ENCODE assay signal across 19 mouse cellular contexts in the genomic region with DNA sequence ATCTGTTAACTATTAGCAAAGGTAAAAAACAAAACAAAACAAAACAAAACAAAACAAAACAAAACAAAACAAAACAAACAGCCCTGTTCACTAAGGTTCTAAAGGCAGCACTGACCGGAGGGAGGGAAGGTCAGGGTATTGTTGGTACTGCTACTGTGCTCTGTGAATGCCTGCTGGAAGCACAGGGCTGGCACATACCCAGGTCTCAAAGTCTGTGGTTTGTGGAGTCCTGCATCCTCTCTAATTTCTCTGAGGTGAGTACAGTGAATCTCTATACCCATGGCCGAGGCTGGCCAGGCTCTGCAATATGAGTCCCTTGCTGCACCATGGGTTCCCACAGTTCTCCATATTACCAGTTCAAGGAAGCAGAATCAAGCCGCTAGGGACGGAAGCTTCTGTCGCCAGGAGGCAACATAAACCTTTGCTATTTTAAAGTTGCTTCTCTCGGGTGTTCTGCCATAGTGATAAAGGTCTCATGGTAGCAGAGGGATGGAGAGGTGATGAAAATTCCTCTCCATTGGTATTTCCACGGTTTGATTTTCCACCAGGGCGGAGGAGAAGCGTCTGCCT. TPM values are rescaled to one million over a fixed set of nuclear protein-coding genes. Genes with fewer than 3 reads are reported as not detected.
DNase-seq lines count a peak whose midpoint lies in the region; TF ChIP-seq lines count a peak whose summit lies in the region.
"Had no signal": no experiment of that assay in that cellular context is flagged by ENCODE, and none has a peak within 500 bp of the region (broad histone marks: within the 10 kb centered on the region; RNA-seq: fewer than 3 reads in every experiment).

No protein-coding gene starts in this region.

- no peak overlapping the region for H3K27ac ChIP-seq in liver, adult 2 months (replicated peaks; ENCODE audit: insufficient read depth, low read depth, low read length)
- H3K27ac ChIP-seq: embryonic facial prominence, embryonic 12.5 days; limb, embryonic 15.5 days had no signal

- H3K9ac ChIP-seq in liver, adult 2 months (ENCODE audit: low read depth, low read length), result no peak overlapping the region
- H3K9ac ChIP-seq: embryonic facial prominence, embryonic 12.5 days; forebrain, postnatal 0 days; limb, embryonic 15.5 days; midbrain, embryonic 15.5 days had no signal

- H3K4me3 ChIP-seq in liver, adult 2 months (ENCODE audit: insufficient read depth, low read depth, low read length), result no peak overlapping the region
- H3K4me3 ChIP-seq: embryonic facial prominence, embryonic 12.5 days; limb, embryonic 15.5 days; megakaryocyte, embryonic 14.5 days; midbrain, embryonic 15.5 days had no signal

- TF ChIP-seq POLR2A in liver, adult 2 months (IDR thresholded peaks at IDR 0.05; ENCODE audit: extremely low read depth, insufficient read depth, low read length), result no peak

- H3K36me3 ChIP-seq in liver, adult 2 months (ENCODE audit: control insufficient read depth, insufficient read depth, low read length), result no peaks in the 10 kb centered on the region
- H3K36me3 ChIP-seq: embryonic facial prominence, embryonic 12.5 days; limb, embryonic 15.5 days; midbrain, embryonic 15.5 days had no signal

- no peak for TF ChIP-seq CTCF in liver, adult 2 months (IDR thresholded peaks at IDR 0.05; ENCODE audit: low read depth, low read length)

- no peaks in the 10 kb centered on the region for H3K79me2 ChIP-seq in liver, adult 2 months (ENCODE audit: control insufficient read depth, insufficient read depth, low read length)

- WGBS in liver, adult 2 months, result 81% methylated on average over 9 of the region's 9 CpGs

- DNase-seq in heart, adult 11 months, result peak; percentile 81
- DNase-seq in heart, adult 8-10 months (ENCODE audit: low spot score), result no peak
- peak; percentile 41 for DNase-seq in liver, adult 2 months (ENCODE audit: extremely low read depth, low read depth, low spot score)
- DNase-seq in liver, result no peak
- peak; percentile 56 for DNase-seq in kidney, adult 18-20 months
- peak; percentile 62 for DNase-seq in kidney, postnatal 14 days
- DNase-seq in ovary, postnatal 36 days (ENCODE audit: low spot score), result no peak
- DNase-seq in testis, postnatal 14 days (ENCODE audit: low spot score), result no peak
- DNase-seq: adrenal gland, postnatal 10 days; cerebellum, adult 11-12 months; cerebellum, postnatal 36 days; gastrocnemius, postnatal 10 days; lung, adult 18-20 months; thymus, adult 18-20 months had no signal

- H3K4me1 ChIP-seq in liver, adult 2 months (ENCODE audit: control insufficient read depth, insufficient read depth, low read length), result no peaks in the 10 kb centered on the region
- H3K4me1 ChIP-seq: megakaryocyte, embryonic 14.5 days had no signal

- H3K27me3 ChIP-seq in liver, adult 2 months (ENCODE audit: control insufficient read depth, insufficient read depth, low read length), result no peaks in the 10 kb centered on the region
- H3K27me3 ChIP-seq: embryonic facial prominence, embryonic 12.5 days; limb, embryonic 15.5 days; midbrain, embryonic 15.5 days had no signal

RNA-seq across cellular contexts. Expression of a gene that starts 20.5 kb away (rescaled TPM):
- under 1 TPM in 3 of 4 experiments, not detected in 1; 0.09 to 0.11 (median 0.09) TPM for total RNA-seq in heart, adult 8-10 months (2022)
- under 0.01 TPM in 1 of 2 replicates, not detected in the other for total RNA-seq in liver, adult 2 months (2014; rRNA removed)
- polyA plus RNA-seq in liver, adult 2 months (2012; rRNA removed), result not detected in 2 replicates

Comparison
In these comparisons a context has a peak if more than half of its experiments do, and no peak if none do; other contexts are left out.
1. DNase-seq: peak in heart, adult 11 months (single experiment), liver, adult 2 months (single experiment), kidney, adult 18-20 months (single experiment) and kidney, postnatal 14 days (single experiment); none in heart, adult 8-10 months (single experiment), liver (single experiment), ovary, postnatal 36 days (single experiment) and testis, postnatal 14 days (single experiment).